Mouse (Mus musculus) lung, postnatal 0 days (tissue): ENCODE measurements at regions not wholly inside any gene's neighbourhood (a gene's known extent, or its start where the extent isn't known, plus 50 kb on each side); places are given as distances from the start of the nearest gene placed in this dataset.

ENCODE experiments used
- CTCF ChIP-seq: IDR thresholded peaks from 2 replicates; pipeline ENCODE4 v1.5.1; 2016; ENCODE audit warnings: antibody characterized with exemption, mild to moderate bottlenecking
- EP300 ChIP-seq: IDR thresholded peaks from 2 replicates; pipeline ENCODE4 v1.6.1; 2016; ENCODE audit warnings: antibody characterized with exemption, mild to moderate bottlenecking, control low read depth

DNA sequence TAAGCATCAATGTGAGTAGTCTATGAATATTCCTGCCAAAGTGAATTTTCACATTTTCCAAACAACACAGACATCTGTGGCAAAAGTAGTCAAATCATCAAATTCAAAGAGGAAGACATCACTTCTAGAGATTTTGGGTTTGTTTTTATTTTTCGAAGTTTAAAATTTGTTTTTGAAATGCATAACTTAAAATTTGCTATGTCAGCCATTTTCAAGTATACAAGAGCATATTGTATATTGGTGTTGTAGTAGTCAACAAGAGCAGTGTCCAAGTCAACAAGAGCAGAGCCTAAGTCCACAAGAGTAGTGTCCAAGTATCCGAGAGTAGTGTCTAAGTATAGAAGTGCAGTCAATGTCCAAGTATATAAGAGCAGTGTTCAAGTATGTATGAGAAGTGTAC lies 107.9 kb upstream of the Tle4 start:
- TF ChIP-seq CTCF (no peak), EP300 (no peak)
